Mouse (Mus musculus) granulocyte monocyte progenitor cell, adult 5-6 weeks (primary cell): ENCODE data around the gene Plxdc2. TPM values are rescaled to one million over a fixed set of nuclear protein-coding genes. Genes with fewer than 3 reads are reported as not detected.

Source experiments
- ATAC-seq: replicated peaks from 2 replicates; pipeline ENCODE4 v1.8.0; 2016; ENCODE audit warnings: mild to moderate bottlenecking, moderate TSS enrichment, inconsistent platforms; ENCODE audit not compliant: poor library complexity, severe bottlenecking
- total RNA-seq, 2 experiments: library from RNA; stranded (forward) in 1 of 2; stranded (reverse) in 1 of 2; fragments of 200-712, 200-1000 nt in 1 of 2; fragments of >200 nt in 1 of 2; fragmentation: Nextera tagmentation in 1 of 2; gene quantifications; 2 replicates each; pipeline ENCODE4 v1.2.3; 2014 to 2017

Plxdc2 gene
- total RNA-seq, 2 experiments from 2014 or later, result 0.17 TPM; not detected in 1

DNA sequence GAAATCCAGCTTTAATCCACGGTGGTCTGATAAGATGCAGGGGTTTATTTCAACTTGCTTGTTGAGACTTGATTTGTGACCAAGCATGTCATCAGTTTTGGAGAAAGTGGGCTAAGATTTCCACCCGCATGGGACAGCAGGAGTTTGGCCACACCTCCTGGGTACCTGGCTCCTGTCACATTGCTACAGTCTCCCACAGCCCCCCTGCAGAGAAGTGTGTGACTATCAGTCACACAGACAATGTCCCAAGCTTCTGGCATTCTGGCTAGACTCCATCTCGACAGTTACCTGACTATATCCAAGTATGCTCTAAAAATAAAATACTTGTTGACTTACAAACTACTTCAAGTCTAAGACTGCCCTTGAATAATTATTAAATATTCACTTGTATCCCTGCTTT lies 185.1 kb downstream of the Plxdc2 start:
- no peak for ATAC-seq

DNA sequence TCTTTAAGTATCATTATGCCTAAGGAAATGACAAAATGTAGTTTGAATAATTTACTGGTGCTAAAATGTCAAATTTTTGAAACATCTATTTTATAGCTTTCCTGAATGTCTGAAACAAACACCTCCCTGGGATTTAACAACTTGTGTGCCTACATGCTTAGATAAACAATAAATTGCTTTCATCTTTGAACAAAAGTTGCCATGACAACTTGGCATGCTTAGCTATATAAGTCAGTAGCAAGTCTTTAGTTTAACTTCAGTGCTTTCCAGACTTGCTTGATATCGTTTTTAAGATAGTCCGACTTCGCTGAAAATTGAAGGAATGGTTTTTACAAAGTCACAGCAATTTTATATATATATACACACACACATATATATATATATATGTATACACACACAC lies 189.1 kb downstream of the Plxdc2 start:
- no peak for ATAC-seq

GRCm38 (mm10) chr2:16559287-16559686 lies 203.2 kb downstream of the Plxdc2 start:
- no peak for ATAC-seq

- ATAC-seq, result no peak
Measured at GRCm38 (mm10) chr2:16568263-16568662, 212.2 kb downstream of the Plxdc2 start.

DNA sequence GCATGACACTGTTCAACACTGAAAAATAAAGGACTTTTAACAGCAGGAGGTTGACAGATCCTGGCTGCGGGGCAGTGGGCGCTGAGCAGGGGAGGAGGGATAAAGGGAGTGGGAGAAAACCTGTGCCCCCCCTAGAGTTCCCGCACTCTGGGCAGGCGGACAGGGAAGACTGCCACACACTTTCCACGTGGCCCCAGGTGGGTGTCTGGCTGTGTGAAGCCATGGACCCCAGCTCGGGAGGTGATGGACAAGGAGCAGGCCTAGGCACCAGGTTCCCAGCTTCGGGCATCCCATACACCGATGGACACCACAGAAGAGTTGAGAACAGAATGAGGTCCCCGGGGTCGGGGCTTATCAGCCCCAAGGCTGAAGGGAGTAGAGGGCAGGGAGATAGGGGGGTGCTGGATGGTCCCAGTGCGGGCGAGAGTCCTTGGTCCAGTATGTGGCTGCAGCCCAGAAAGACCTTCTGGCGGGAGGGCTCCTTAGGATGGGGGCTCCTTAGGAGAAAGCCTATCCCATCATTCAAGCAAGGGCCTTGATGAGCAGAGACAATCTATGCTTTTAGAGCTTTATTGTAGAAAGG lies 215.2 kb downstream of the Plxdc2 start:
- no peak for ATAC-seq

GRCm38 (mm10) chr2:16576566-16576965 lies 220.5 kb downstream of the Plxdc2 start:
- ATAC-seq, result no peak

- no peak for ATAC-seq
Measured at GRCm38 (mm10) chr2:16578153-16578552, 222.0 kb downstream of the Plxdc2 start.

GRCm38 (mm10) chr2:16588546-16588945 lies 232.4 kb downstream of the Plxdc2 start:
- ATAC-seq, result no peak

GRCm38 (mm10) chr2:16595451-16595850 lies 239.3 kb downstream of the Plxdc2 start:
- no peak for ATAC-seq

- no peak for ATAC-seq
Measured at GRCm38 (mm10) chr2:16598231-16598630, 242.1 kb downstream of the Plxdc2 start.

- ATAC-seq, result no peak
Measured at GRCm38 (mm10) chr2:16604291-16604690, 248.2 kb downstream of the Plxdc2 start.

DNA sequence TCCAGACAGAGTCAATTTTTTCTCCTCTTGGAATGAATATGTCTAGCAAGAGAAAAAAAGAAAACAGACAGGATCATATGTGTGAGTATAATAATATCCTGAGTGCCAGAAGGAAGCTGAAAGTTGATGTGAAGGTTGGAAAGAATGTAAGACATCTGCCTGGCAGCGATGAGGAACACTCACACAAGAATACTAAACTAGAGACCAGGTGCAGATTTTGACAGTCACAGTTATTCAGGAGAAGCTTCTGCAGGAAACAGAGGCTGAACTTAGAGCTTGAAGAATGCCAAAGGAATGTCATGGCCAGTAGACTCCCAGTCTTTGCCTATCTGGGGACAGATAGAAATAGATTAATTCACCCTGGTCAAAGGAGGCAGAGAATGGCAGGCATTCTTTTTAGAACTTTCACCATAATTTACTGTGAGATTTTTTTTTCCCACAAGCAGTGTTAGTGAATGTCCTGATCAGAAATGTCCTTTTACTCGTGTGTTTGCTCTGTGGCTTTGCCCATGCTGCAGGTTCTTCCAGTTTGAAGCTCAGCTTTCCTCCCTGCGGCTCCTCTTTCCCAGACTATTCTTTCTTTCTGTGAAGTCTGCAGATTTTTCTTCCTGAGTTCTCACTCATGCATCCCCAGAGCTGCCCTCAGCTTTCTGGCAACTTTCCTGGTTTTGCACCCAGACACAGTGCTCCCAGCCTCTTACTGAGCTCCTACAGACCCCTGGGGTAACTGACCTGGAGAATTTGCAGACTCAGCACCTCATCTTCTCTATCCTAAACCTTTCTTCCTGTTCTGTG lies 251.9 kb downstream of the Plxdc2 start:
- no peak for ATAC-seq

- no peak for ATAC-seq
Measured at GRCm38 (mm10) chr2:16642061-16642460, 286.0 kb downstream of the Plxdc2 start.

DNA sequence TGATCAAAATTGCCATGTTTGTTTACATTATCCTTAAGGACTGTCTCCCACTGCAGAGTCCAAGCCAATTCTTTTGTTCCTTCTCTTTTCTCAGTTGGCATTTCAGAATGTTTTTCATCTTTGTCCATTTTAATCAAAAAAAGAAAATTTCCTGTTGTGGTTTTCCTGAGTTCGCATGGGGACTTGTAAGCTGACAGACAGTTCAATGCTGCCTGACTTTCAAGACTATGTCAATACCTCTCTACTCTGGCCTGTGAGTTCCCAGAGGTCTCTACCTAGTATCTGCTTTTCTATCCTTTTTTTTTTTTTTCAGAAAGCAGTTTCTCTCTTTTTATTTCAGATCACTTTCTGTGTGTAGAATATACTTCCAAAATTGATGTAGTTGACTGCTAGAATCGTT lies 295.6 kb downstream of the Plxdc2 start:
- ATAC-seq, result no peak

DNA sequence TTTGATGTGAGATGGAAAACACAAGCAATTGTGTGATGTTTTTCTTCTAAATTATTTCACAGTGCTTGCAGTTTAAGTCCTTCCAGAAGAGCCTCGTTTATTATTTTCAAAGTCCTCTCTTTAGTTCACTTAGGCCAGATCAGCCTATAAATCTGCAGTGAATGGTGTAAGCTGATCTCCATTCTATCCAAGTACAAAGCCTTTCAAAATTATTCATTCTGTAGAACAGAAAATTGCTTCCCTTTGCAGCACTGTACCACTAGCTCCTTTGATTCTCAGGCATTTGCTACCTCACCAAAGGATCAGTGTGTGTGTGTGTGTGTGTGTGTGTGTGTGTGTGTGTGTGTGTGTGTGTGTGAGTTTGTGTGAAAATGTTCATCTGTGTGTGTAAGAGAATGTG lies 308.4 kb downstream of the Plxdc2 start:
- ATAC-seq, result no peak

DNA sequence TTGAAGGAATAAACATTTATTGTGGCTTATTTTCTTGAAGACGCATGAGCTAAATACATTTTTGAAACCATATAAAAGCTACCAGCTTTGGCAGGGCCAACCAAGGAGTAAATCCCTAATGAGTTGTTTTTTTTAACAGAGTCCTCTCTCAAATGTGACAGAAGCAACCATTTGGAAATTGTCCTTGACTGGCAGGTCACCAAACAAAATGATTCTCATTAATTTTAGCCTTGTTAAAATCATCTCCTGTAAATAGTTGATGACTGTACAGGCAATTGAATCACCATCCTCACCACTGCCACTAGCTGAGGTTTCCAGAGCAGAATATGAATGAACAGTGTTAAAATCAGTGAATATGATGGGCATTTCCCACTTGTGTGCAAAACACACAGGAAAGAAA lies 312.3 kb downstream of the Plxdc2 start:
- no peak for ATAC-seq

GRCm38 (mm10) chr2:16682905-16683304 lies 326.8 kb downstream of the Plxdc2 start:
- ATAC-seq, result peak; percentile 59

DNA sequence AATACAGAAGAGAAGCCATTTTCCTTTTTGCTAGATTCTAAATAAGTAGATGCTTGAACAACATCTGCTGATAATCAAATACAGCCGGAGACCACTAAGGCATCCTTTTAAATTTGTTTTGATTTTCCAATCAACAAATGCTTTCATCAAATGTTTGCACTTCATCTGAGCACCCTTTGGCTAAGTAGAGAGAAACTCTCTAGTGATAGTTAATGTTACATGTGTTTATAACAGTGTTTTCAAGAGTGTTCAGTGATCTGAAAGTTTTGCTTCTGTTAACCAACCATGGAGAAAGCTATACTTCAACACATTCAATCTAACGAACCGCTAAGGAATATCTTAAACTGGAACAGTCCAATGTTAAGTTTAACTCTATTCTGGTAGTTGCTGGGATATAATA lies 327.6 kb downstream of the Plxdc2 start:
- ATAC-seq, result no peak

GRCm38 (mm10) chr2:16684529-16684928 lies 328.4 kb downstream of the Plxdc2 start:
- no peak for ATAC-seq

DNA sequence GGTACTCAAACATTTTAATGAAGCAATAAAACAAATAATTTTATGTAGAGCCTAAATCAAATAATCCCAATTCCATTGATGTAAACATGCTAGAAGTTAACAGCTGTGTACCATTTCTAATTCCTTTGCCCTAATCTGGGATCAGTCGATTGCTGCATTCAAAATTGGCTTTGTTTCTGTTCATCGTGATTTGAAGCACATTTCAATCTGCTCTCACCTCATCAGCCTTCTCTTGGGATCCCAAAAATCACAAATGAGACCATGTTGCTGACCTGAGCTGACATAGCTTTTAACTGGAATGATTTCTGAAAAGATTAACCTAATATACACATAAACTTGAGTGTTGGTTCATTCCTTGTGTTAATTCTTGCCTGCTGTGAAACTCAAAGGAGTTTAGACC lies 340.3 kb downstream of the Plxdc2 start:
- no peak for ATAC-seq

DNA sequence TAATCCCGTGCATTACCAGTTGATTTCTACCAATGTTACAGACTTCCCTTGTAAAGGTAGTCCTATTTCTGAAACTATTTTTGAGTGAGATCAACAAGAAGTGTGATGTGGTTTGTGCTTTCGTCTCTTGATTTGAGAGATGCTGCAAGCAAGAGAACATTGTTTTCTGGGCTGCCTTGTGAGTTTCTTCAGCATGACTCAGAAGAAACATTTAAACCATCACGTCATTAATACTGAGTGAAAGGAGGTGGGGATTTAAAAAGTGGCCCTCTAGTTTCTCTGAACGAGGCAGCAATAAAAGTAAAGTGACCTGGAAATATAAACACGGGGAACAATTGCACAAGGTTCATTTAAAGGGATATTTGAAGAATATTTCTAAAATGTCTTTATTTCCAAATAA lies 341.1 kb downstream of the Plxdc2 start:
- ATAC-seq, result no peak

DNA sequence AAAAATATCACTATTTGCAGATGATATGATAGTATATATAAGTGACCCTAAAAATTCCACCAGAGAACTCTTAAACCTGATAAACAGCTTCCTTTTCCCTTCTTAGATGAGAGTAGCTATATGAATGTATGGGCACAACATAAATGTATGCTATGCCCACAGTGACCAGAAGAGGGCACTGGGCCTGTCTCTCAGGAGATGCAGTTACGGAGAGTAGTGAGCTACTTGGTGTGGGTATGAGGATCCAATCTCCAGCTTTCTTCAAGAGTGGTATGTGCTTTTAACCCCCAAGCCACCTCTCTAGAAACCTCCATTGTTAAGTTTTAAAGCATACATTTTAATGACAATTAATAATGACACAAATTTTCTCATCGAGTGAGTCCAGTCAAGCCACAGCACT lies 350.1 kb downstream of the Plxdc2 start:
- peak; percentile 50; the same call in 1 of the 2 replicates for ATAC-seq
